Mouse (Mus musculus) ovary, postnatal 10 days (tissue): ENCODE data around the gene Tnk2.

Source experiments
- DNase-seq: peaks from one replicate; pipeline ENCODE4 v3.0.0; 2022; ENCODE audit warnings: low spot score

The Tnk2 gene

GRCm38 (mm10) chr16:32678812-32679211 lies 35.1 kb downstream of the Tnk2 start:
- DNase-seq, result no peak

GRCm38 (mm10) chr16:32679976-32680375 lies 36.3 kb downstream of the Tnk2 start:
- DNase-seq, result no peak

- DNase-seq, result no peak
Measured at GRCm38 (mm10) chr16:32680806-32681205, 37.1 kb downstream of the Tnk2 start.

- DNase-seq, result no peak
Measured at GRCm38 (mm10) chr16:32682194-32682593, 38.5 kb downstream of the Tnk2 start.

- DNase-seq, result no peak
Measured at GRCm38 (mm10) chr16:32682841-32683240, 39.2 kb downstream of the Tnk2 start.

GRCm38 (mm10) chr16:32683343-32683742 lies 39.7 kb downstream of the Tnk2 start:
- DNase-seq, result no peak

GRCm38 (mm10) chr16:32685405-32685804 lies 41.7 kb downstream of the Tnk2 start:
- DNase-seq, result no peak

- DNase-seq, result no peak
Measured at GRCm38 (mm10) chr16:32685998-32686397, 42.3 kb downstream of the Tnk2 start.

GRCm38 (mm10) chr16:32687221-32687620 lies 43.5 kb downstream of the Tnk2 start:
- DNase-seq, result no peak

GRCm38 (mm10) chr16:32688770-32689169 lies 45.1 kb downstream of the Tnk2 start:
- DNase-seq, result no peak

GRCm38 (mm10) chr16:32689501-32689900 lies 45.8 kb downstream of the Tnk2 start:
- no peak for DNase-seq

GRCm38 (mm10) chr16:32696841-32697464 lies 53.3 kb downstream of the Tnk2 start:
- no peak for DNase-seq

GRCm38 (mm10) chr16:32697665-32698446 lies 54.2 kb downstream of the Tnk2 start:
- no peak for DNase-seq

GRCm38 (mm10) chr16:32698550-32698949 lies 54.9 kb downstream of the Tnk2 start:
- no peak for DNase-seq

- no peak for DNase-seq
Measured at GRCm38 (mm10) chr16:32703312-32703912, 59.7 kb downstream of the Tnk2 start.

- DNase-seq, result no peak
Measured at GRCm38 (mm10) chr16:32705606-32706005, 61.9 kb downstream of the Tnk2 start.

- no peak for DNase-seq
Measured at GRCm38 (mm10) chr16:32707111-32707823, 63.6 kb downstream of the Tnk2 start.

GRCm38 (mm10) chr16:32707824-32708456 lies 64.3 kb downstream of the Tnk2 start:
- no peak for DNase-seq

- no peak for DNase-seq
Measured at GRCm38 (mm10) chr16:32708457-32709033, 64.9 kb downstream of the Tnk2 start.

- no peak for DNase-seq
Measured at GRCm38 (mm10) chr16:32709116-32709515, 65.4 kb downstream of the Tnk2 start.

- no peak for DNase-seq
Measured at GRCm38 (mm10) chr16:32710426-32711070, 66.9 kb downstream of the Tnk2 start.
